In genomic region chr13:34084026-34084750, GRCm38 (mm10) we compare ENCODE assay signal across 9 mouse cellular contexts. TPM values are rescaled to one million over a fixed set of nuclear protein-coding genes. Genes with fewer than 3 reads are reported as not detected.
DNase-seq lines count a peak whose midpoint lies in the region; ATAC-seq and TF ChIP-seq lines count a peak whose summit lies in the region.
"Had no signal": no experiment of that assay in that cellular context is flagged by ENCODE, and none has a peak within 500 bp of the region (broad histone marks: within the 10 kb centered on the region; RNA-seq: fewer than 3 reads in every experiment).

No protein-coding gene starts in this region.

- no peak overlapping the region for H3K4me2 ChIP-seq in lung, embryonic 16.5 days (ENCODE audit: low read depth, low read length)
- no peak overlapping the region for H3K4me2 ChIP-seq in liver, embryonic 12.5 days
- H3K4me2 ChIP-seq in forebrain, embryonic 16.5 days (ENCODE audit: low read length) = no peak overlapping the region
- H3K4me2 ChIP-seq: hindbrain, embryonic 14.5 days had no signal

- H3K27ac ChIP-seq in left cerebral cortex, adult 2 months = peak overlapping the region; percentile 52
- peak overlapping the region; percentile 72 for H3K27ac ChIP-seq in cortical plate, adult 2 months (ENCODE audit: insufficient read depth, low read length)
- H3K27ac ChIP-seq in lung, embryonic 16.5 days (ENCODE audit: low read length) = peak overlapping the region; percentile 64
- H3K27ac ChIP-seq in liver, embryonic 12.5 days = no peak overlapping the region
- H3K27ac ChIP-seq in forebrain, embryonic 16.5 days (ENCODE audit: low read length) = no peak overlapping the region
- H3K27ac ChIP-seq: hindbrain, embryonic 14.5 days had no signal

- intact Hi-C loops in left cerebral cortex, adult 2 months (cut with DNase I) = no loop called here
- intact Hi-C loops in left cerebral cortex, postnatal 4 days (cut with DNase I) = no loop called here

- no peaks in the 10 kb centered on the region for H3K9me3 ChIP-seq in lung, embryonic 16.5 days (ENCODE audit: control insufficient read depth, low read length)
- H3K9me3 ChIP-seq in liver, embryonic 12.5 days (replicated peaks) = no peaks in the 10 kb centered on the region
- H3K9me3 ChIP-seq in forebrain, embryonic 16.5 days (ENCODE audit: control insufficient read depth, low read length) = no peaks in the 10 kb centered on the region

- no peak for ATAC-seq in lung, embryonic 16.5 days (ENCODE audit: low read depth)
- no peak for ATAC-seq in liver, embryonic 12.5 days
- ATAC-seq in forebrain, embryonic 16.5 days = no peak

- H3K4me1 ChIP-seq in cortical plate, adult 2 months (ENCODE audit: control insufficient read depth, insufficient read depth, low read length) = peaks cover 3% of the 10 kb centered on the region; the same call in 1 of the 2 replicates
- H3K4me1 ChIP-seq in lung, embryonic 16.5 days (replicated peaks; ENCODE audit: control insufficient read depth, insufficient read depth, low read length) = peaks cover 9% of the 10 kb centered on the region
- H3K4me1 ChIP-seq in liver, embryonic 12.5 days = peaks cover 7% of the 10 kb centered on the region
- peaks cover 27% of the 10 kb centered on the region for H3K4me1 ChIP-seq in forebrain, embryonic 16.5 days (replicated peaks; ENCODE audit: control insufficient read depth, insufficient read depth, low read length)

- no peak overlapping the region for H3K9ac ChIP-seq in lung, embryonic 16.5 days (ENCODE audit: low read length)
- no peak overlapping the region for H3K9ac ChIP-seq in liver, embryonic 12.5 days
- no peak overlapping the region for H3K9ac ChIP-seq in forebrain, embryonic 16.5 days (replicated peaks; ENCODE audit: low read depth, low read length)
- H3K9ac ChIP-seq: hindbrain, embryonic 14.5 days had no signal

- TF ChIP-seq POLR2A in cortical plate, adult 2 months (IDR thresholded peaks at IDR 0.05; ENCODE audit: extremely low read depth, insufficient read depth, low read length) = no peak

- WGBS in lung, embryonic 16.5 days = 36% methylated on average over 9 of the region's 9 CpGs
- WGBS in liver, embryonic 12.5 days (ENCODE audit: insufficient replicate concordance) = 66% methylated on average over 9 of the region's 9 CpGs
- 64% methylated on average over 9 of the region's 9 CpGs for WGBS in forebrain, embryonic 16.5 days

- DNase-seq in cerebellum, adult 9-11 months = peak; percentile 22
- no peak for DNase-seq in cerebellum, postnatal 14 days
- DNase-seq in left cerebral cortex, adult 2 months (ENCODE audit: extremely low spot score in 1 of 2, low spot score in 2 of 2) = no peak
- no peak for DNase-seq in left cerebral cortex, postnatal 4 days

- H3K36me3 ChIP-seq in lung, embryonic 16.5 days (ENCODE audit: control insufficient read depth, insufficient read depth, low read length) = no peaks in the 10 kb centered on the region
- no peaks in the 10 kb centered on the region for H3K36me3 ChIP-seq in liver, embryonic 12.5 days
- H3K36me3 ChIP-seq in forebrain, embryonic 16.5 days (ENCODE audit: control insufficient read depth, insufficient read depth) = no peaks in the 10 kb centered on the region

- H3K4me3 ChIP-seq in left cerebral cortex, adult 2 months = no peak overlapping the region
- no peak overlapping the region for H3K4me3 ChIP-seq in cortical plate, adult 2 months (ENCODE audit: insufficient read depth, low read length)
- H3K4me3 ChIP-seq in lung, embryonic 16.5 days (ENCODE audit: low read length) = no peak overlapping the region
- no peak overlapping the region for H3K4me3 ChIP-seq in liver, embryonic 12.5 days
- H3K4me3 ChIP-seq in forebrain, embryonic 16.5 days (replicated peaks; ENCODE audit: low read length) = no peak overlapping the region

- H3K27me3 ChIP-seq in lung, embryonic 16.5 days (ENCODE audit: control insufficient read depth, insufficient read depth, low read depth, low read length) = no peaks in the 10 kb centered on the region
- peaks cover 11% of the 10 kb centered on the region; the same call in 1 of the 2 replicates for H3K27me3 ChIP-seq in liver, embryonic 12.5 days (replicated peaks)
- H3K27me3 ChIP-seq in forebrain, embryonic 16.5 days (replicated peaks; ENCODE audit: control insufficient read depth, insufficient read depth, low read length) = no peaks in the 10 kb centered on the region

- no peak for TF ChIP-seq CTCF in left cerebral cortex, adult 2 months (IDR thresholded peaks at IDR 0.05)
- TF ChIP-seq CTCF in cortical plate, adult 2 months (IDR thresholded peaks at IDR 0.05; ENCODE audit: extremely low read depth, insufficient read depth, low read length) = no peak

RNA-seq across cellular contexts. Expression of gene Tubb2a, which starts 6.4 kb away (rescaled TPM):
- total RNA-seq in left cerebral cortex, adult 2 months (2021) = 100 to 1,000 TPM; 768 to 774 TPM
- total RNA-seq in left cerebral cortex, postnatal 4 days (2021) = 1,000 to 10,000 TPM; 2,688 to 2,817 TPM
- 1,313 and 1,351 TPM in 2 replicates for polyA plus RNA-seq in cortical plate, adult 2 months (2012; rRNA removed)
- polyA plus RNA-seq in lung, embryonic 16.5 days (2015; fragmentation: Nextera tagmentation; extraction: Ambion mirVana) = 185 and 193 TPM in 2 replicates
- polyA plus RNA-seq in liver, embryonic 12.5 days (2016; fragmentation: Nextera tagmentation; extraction: Ambion mirVana) = 67.3 and 68.1 TPM in 2 replicates
- polyA plus RNA-seq in forebrain, embryonic 16.5 days (2015; fragmentation: Nextera tagmentation; extraction: Ambion mirVana) = 1,717 and 2,137 TPM in 2 replicates

RNA-seq across cellular contexts. Expression of gene Tubb2b, which starts 46.1 kb away (rescaled TPM):
- total RNA-seq in left cerebral cortex, adult 2 months (2021) = 100 to 1,000 TPM; 153 to 177 TPM
- total RNA-seq in left cerebral cortex, postnatal 4 days (2021) = 1,000 to 10,000 TPM; 3,894 to 3,983 TPM
- polyA plus RNA-seq in cortical plate, adult 2 months (2012; rRNA removed) = 264 and 334 TPM in 2 replicates
- polyA plus RNA-seq in lung, embryonic 16.5 days (2015; fragmentation: Nextera tagmentation; extraction: Ambion mirVana) = 18.9 and 19.4 TPM in 2 replicates
- 1.6 and 1.9 TPM in 2 replicates for polyA plus RNA-seq in liver, embryonic 12.5 days (2016; fragmentation: Nextera tagmentation; extraction: Ambion mirVana)
- polyA plus RNA-seq in forebrain, embryonic 16.5 days (2015; fragmentation: Nextera tagmentation; extraction: Ambion mirVana) = 1,170 and 1,210 TPM in 2 replicates

RNA-seq across cellular contexts. Expression of gene Bphl, which starts 46.8 kb away (rescaled TPM):
- total RNA-seq in left cerebral cortex, adult 2 months (2021) = 10 to 100 TPM; 41.8 to 45.8 TPM
- total RNA-seq in left cerebral cortex, postnatal 4 days (2021) = 10 to 100 TPM; 27.6 to 31.3 TPM
- polyA plus RNA-seq in cortical plate, adult 2 months (2012; rRNA removed) = 51.4 and 54.0 TPM in 2 replicates
- polyA plus RNA-seq in lung, embryonic 16.5 days (2015; fragmentation: Nextera tagmentation; extraction: Ambion mirVana) = 70.6 and 80.8 TPM in 2 replicates
- 29.2 and 29.3 TPM in 2 replicates for polyA plus RNA-seq in liver, embryonic 12.5 days (2016; fragmentation: Nextera tagmentation; extraction: Ambion mirVana)
- 35.5 and 39.0 TPM in 2 replicates for polyA plus RNA-seq in forebrain, embryonic 16.5 days (2015; fragmentation: Nextera tagmentation; extraction: Ambion mirVana)

Comparison
In these comparisons a context has a peak if more than half of its experiments do, and no peak if none do; other contexts are left out.
1. H3K27ac ChIP-seq: peak in left cerebral cortex, adult 2 months (single experiment), cortical plate, adult 2 months (single experiment) and lung, embryonic 16.5 days (single experiment); none in liver, embryonic 12.5 days (single experiment) and forebrain, embryonic 16.5 days (single experiment).
2. RNA of gene Tubb2b, which starts 46.1 kb away (polyA plus RNA-seq): 1,170 to 1,210 TPM in forebrain, embryonic 16.5 days and 264 to 334 TPM in cortical plate, adult 2 months; 18.9 to 19.4 TPM in lung, embryonic 16.5 days and 1.6 to 1.9 TPM in liver, embryonic 12.5 days; every median in the first group is over 10 times any median in the second.